26 mouse cellular contexts compared by ENCODE assay signal in genomic region chr3:99193576-99193975, GRCm38 (mm10). TPM values are rescaled to one million over a fixed set of nuclear protein-coding genes. Genes with fewer than 3 reads are reported as not detected.
A peak's percentile ranks its signal among the peaks of the same experiment; 100 is the strongest.
DNase-seq lines count a peak whose midpoint lies in the region; ATAC-seq and TF ChIP-seq lines count a peak whose summit lies in the region.
"Had no signal": no experiment of that assay in that cellular context is flagged by ENCODE, and none has a peak within 500 bp of the region (broad histone marks: within the 10 kb centered on the region; RNA-seq: fewer than 3 reads in every experiment).

No protein-coding gene starts in this region.

- no peak for DNase-seq in embryonic facial prominence, embryonic 10.5 days (ENCODE audit: low spot score)
- no peak for DNase-seq in embryonic facial prominence, embryonic 14.5 days (ENCODE audit: low spot score)
- DNase-seq in thymus, adult 2 months, result peak; percentile 47
- DNase-seq in thymus, postnatal 25 days, result peak; percentile 40
- no peak for DNase-seq in natural killer cell, adult 2 months (ENCODE audit: low spot score in 2 of 2)
- no peak for DNase-seq in layer of hippocampus, adult 8-10 months (ENCODE audit: low spot score in 2 of 2)
- DNase-seq in urinary bladder, postnatal 4 days (ENCODE audit: low spot score in 2 of 2), result no peak
- DNase-seq: adrenal gland, postnatal 14 days; B cell, adult 2 months; cerebellum, adult 18-20 months; cerebellum, adult 9-11 months; cerebellum, postnatal 36 days; forebrain, postnatal 0 days; gastrocnemius, postnatal 25 days; heart, postnatal 14 days had no signal

- peaks cover 4% of the 10 kb centered on the region; the same call in 1 of the 2 replicates for H3K36me3 ChIP-seq in embryonic facial prominence, embryonic 13.5 days
- peaks cover 8% of the 10 kb centered on the region for H3K36me3 ChIP-seq in embryonic facial prominence, embryonic 10.5 days (replicated peaks)
- H3K36me3 ChIP-seq in embryonic facial prominence, embryonic 14.5 days (ENCODE audit: control insufficient read depth, insufficient read depth, low read length), result no peaks in the 10 kb centered on the region
- no peaks in the 10 kb centered on the region for H3K36me3 ChIP-seq in thymus, adult 2 months (ENCODE audit: control insufficient read depth, insufficient read depth, low read length)
- H3K36me3 ChIP-seq: embryonic facial prominence, embryonic 12.5 days; heart, embryonic 15.5 days; hindbrain, embryonic 13.5 days had no signal

- H3K27ac ChIP-seq in embryonic facial prominence, embryonic 13.5 days, result peak overlapping the region; percentile 17; the same call in 1 of the 2 replicates
- H3K27ac ChIP-seq in embryonic facial prominence, embryonic 10.5 days (replicated peaks), result no peak overlapping the region
- H3K27ac ChIP-seq in embryonic facial prominence, embryonic 14.5 days (replicated peaks; ENCODE audit: low read depth, low read length), result 0 out of 2 replicates have a peak overlapping the region, but pooled peaks have one; percentile 30
- H3K27ac ChIP-seq in thymus, adult 2 months (ENCODE audit: control insufficient read depth, insufficient read depth, low read length), result peak overlapping the region; percentile 91
- H3K27ac ChIP-seq: forebrain, embryonic 13.5 days; heart, embryonic 15.5 days; hindbrain, embryonic 13.5 days; hindbrain, postnatal 0 days had no signal

- no peak overlapping the region for H3K4me3 ChIP-seq in embryonic facial prominence, embryonic 13.5 days
- H3K4me3 ChIP-seq in embryonic facial prominence, embryonic 10.5 days, result no peak overlapping the region
- no peak overlapping the region for H3K4me3 ChIP-seq in embryonic facial prominence, embryonic 14.5 days (ENCODE audit: low read depth, low read length)
- no peak overlapping the region for H3K4me3 ChIP-seq in thymus, adult 2 months (ENCODE audit: control insufficient read depth, insufficient read depth, low read length)
- H3K4me3 ChIP-seq: embryonic facial prominence, embryonic 12.5 days; forebrain, embryonic 13.5 days; heart, embryonic 15.5 days; hindbrain, embryonic 13.5 days had no signal

- TF ChIP-seq POLR2A in thymus, adult 2 months (IDR thresholded peaks at IDR 0.05; ENCODE audit: control insufficient read depth, extremely low read depth, insufficient read depth, low read length, poor library complexity), result no peak

- no peaks in the 10 kb centered on the region for H3K27me3 ChIP-seq in embryonic facial prominence, embryonic 13.5 days
- no peaks in the 10 kb centered on the region for H3K27me3 ChIP-seq in embryonic facial prominence, embryonic 10.5 days (replicated peaks; ENCODE audit: low read depth, poor library complexity, severe bottlenecking)
- H3K27me3 ChIP-seq in embryonic facial prominence, embryonic 14.5 days (replicated peaks; ENCODE audit: control insufficient read depth, insufficient read depth, low read length), result no peaks in the 10 kb centered on the region
- no peaks in the 10 kb centered on the region for H3K27me3 ChIP-seq in thymus, adult 2 months (ENCODE audit: control insufficient read depth, insufficient read depth, low read length)
- H3K27me3 ChIP-seq: embryonic facial prominence, embryonic 12.5 days; forebrain, embryonic 13.5 days; heart, embryonic 15.5 days; hindbrain, embryonic 13.5 days had no signal

- ATAC-seq in embryonic facial prominence, embryonic 13.5 days (ENCODE audit: insufficient number of reproducible peaks, insufficient read depth, low FRiP score, low TSS enrichment, low read depth), result no peak
- ATAC-seq in embryonic facial prominence, embryonic 14.5 days (ENCODE audit: low read depth), result no peak
- ATAC-seq: activated CD4-positive, CD25-positive, alpha-beta regulatory T cell, adult 4 months; CD4-positive, CD25-positive, alpha-beta regulatory T cell, adult 4 months; forebrain, embryonic 13.5 days; forebrain, postnatal 0 days; hindbrain, postnatal 0 days had no signal

- 72% methylated on average over 4 of the region's 4 CpGs for WGBS in embryonic facial prominence, embryonic 13.5 days
- 84% methylated on average over 4 of the region's 4 CpGs for WGBS in embryonic facial prominence, embryonic 10.5 days
- WGBS in embryonic facial prominence, embryonic 14.5 days, result 59% methylated on average over 4 of the region's 4 CpGs
- 47% methylated on average over 4 of the region's 4 CpGs for WGBS in thymus, adult 2 months

- TF ChIP-seq CTCF in thymus, adult 2 months (IDR thresholded peaks at IDR 0.05; ENCODE audit: borderline replicate concordance, control insufficient read depth, extremely low read depth, insufficient read depth, low read length, poor library complexity), result no peak

- 0 out of 2 replicates have a peak, but pooled peaks cover 4% of the 10 kb centered on the region for H3K4me1 ChIP-seq in embryonic facial prominence, embryonic 13.5 days
- peaks cover 7% of the 10 kb centered on the region; the same call in 1 of the 2 replicates for H3K4me1 ChIP-seq in embryonic facial prominence, embryonic 10.5 days
- H3K4me1 ChIP-seq in embryonic facial prominence, embryonic 14.5 days (ENCODE audit: control insufficient read depth, insufficient read depth, low read length), result peaks cover 14% of the 10 kb centered on the region; the same call in 1 of the 2 replicates
- H3K4me1 ChIP-seq in thymus, adult 2 months (replicated peaks; ENCODE audit: control insufficient read depth, insufficient read depth, low read length), result peaks cover 13% of the 10 kb centered on the region
- H3K4me1 ChIP-seq: forebrain, embryonic 13.5 days; hindbrain, embryonic 13.5 days had no signal

- no peaks in the 10 kb centered on the region for H3K9me3 ChIP-seq in embryonic facial prominence, embryonic 13.5 days
- no peaks in the 10 kb centered on the region for H3K9me3 ChIP-seq in embryonic facial prominence, embryonic 10.5 days
- H3K9me3 ChIP-seq in embryonic facial prominence, embryonic 14.5 days (ENCODE audit: control insufficient read depth, low read length), result no peaks in the 10 kb centered on the region
- H3K9me3 ChIP-seq: embryonic facial prominence, embryonic 12.5 days; forebrain, embryonic 13.5 days; heart, embryonic 15.5 days; hindbrain, embryonic 13.5 days had no signal

- H3K9ac ChIP-seq in embryonic facial prominence, embryonic 13.5 days, result no peak overlapping the region
- no peak overlapping the region for H3K9ac ChIP-seq in embryonic facial prominence, embryonic 14.5 days (ENCODE audit: low read depth, low read length)
- H3K9ac ChIP-seq: embryonic facial prominence, embryonic 12.5 days; forebrain, embryonic 13.5 days; forebrain, postnatal 0 days; heart, embryonic 15.5 days; hindbrain, embryonic 13.5 days had no signal

- H3K4me2 ChIP-seq in embryonic facial prominence, embryonic 13.5 days, result no peak overlapping the region
- H3K4me2 ChIP-seq in embryonic facial prominence, embryonic 14.5 days (ENCODE audit: low read depth, low read length), result no peak overlapping the region
- H3K4me2 ChIP-seq: embryonic facial prominence, embryonic 12.5 days; forebrain, embryonic 13.5 days; heart, embryonic 11.5 days; heart, embryonic 15.5 days; hindbrain, embryonic 13.5 days had no signal

RNA-seq across cellular contexts. Expression of gene Tbx15, which starts 46.6 kb away (rescaled TPM):
- polyA plus RNA-seq in embryonic facial prominence, embryonic 13.5 days (2015; fragmentation: Nextera tagmentation; extraction: Ambion mirVana), result 16.0 and 23.0 TPM in 2 replicates
- 1.6 and 2.5 TPM in 2 replicates for polyA plus RNA-seq in embryonic facial prominence, embryonic 10.5 days (2016; fragmentation: Nextera tagmentation; extraction: Ambion mirVana)
- polyA plus RNA-seq in embryonic facial prominence, embryonic 14.5 days (2014; fragmentation: Nextera tagmentation; extraction: Ambion mirVana), result 19.0 and 20.6 TPM in 2 replicates
- polyA plus RNA-seq in thymus, adult 2 months (2012; rRNA removed), result 0.34 and 0.62 TPM in 2 replicates
- 1 to 10 TPM in 1 of 4 experiments, under 1 TPM in 3; 0.47 to 1.8 (median 0.61) TPM for total RNA-seq in layer of hippocampus, adult 8-10 months (2022)
- total RNA-seq: granulocyte monocyte progenitor cell, adult 5-6 weeks; hematopoietic stem cell, adult 5-6 weeks had no signal
- polyA plus RNA-seq: activated CD4-positive, CD25-positive, alpha-beta regulatory T cell, adult 4 months; CD4-positive, CD25-positive, alpha-beta regulatory T cell, adult 4 months had no signal

RNA-seq across cellular contexts. Expression of gene Wars2, which starts 52.7 kb away (rescaled TPM):
- polyA plus RNA-seq in embryonic facial prominence, embryonic 13.5 days (2015; fragmentation: Nextera tagmentation; extraction: Ambion mirVana), result 10.3 and 13.1 TPM in 2 replicates
- 7.7 and 8.4 TPM in 2 replicates for polyA plus RNA-seq in embryonic facial prominence, embryonic 10.5 days (2016; fragmentation: Nextera tagmentation; extraction: Ambion mirVana)
- 10.1 and 10.4 TPM in 2 replicates for polyA plus RNA-seq in embryonic facial prominence, embryonic 14.5 days (2014; fragmentation: Nextera tagmentation; extraction: Ambion mirVana)
- 6.0 and 6.1 TPM in 2 replicates for polyA plus RNA-seq in thymus, adult 2 months (2012; rRNA removed)
- 1 to 10 TPM; 7.8 to 8.5 (median 8.0) TPM for total RNA-seq in layer of hippocampus, adult 8-10 months (2022)

Comparison
In these comparisons a context has a peak if more than half of its experiments do, and no peak if none do; other contexts are left out.
1. DNase-seq: peak in thymus, adult 2 months (single experiment) and thymus, postnatal 25 days (single experiment); none in embryonic facial prominence, embryonic 10.5 days (single experiment), embryonic facial prominence, embryonic 14.5 days (single experiment), natural killer cell, adult 2 months (0 of 2), layer of hippocampus, adult 8-10 months (0 of 2) and urinary bladder, postnatal 4 days (0 of 2).